Mouse (Mus musculus) right cerebral cortex, adult 18-20 months (tissue): ENCODE results near the gene Ndst4.

ENCODE experiments used
- DNase-seq: peaks from one replicate; pipeline ENCODE4 v3.0.0; 2022; ENCODE audit warnings: mixed read lengths

Ndst4 gene

DNA sequence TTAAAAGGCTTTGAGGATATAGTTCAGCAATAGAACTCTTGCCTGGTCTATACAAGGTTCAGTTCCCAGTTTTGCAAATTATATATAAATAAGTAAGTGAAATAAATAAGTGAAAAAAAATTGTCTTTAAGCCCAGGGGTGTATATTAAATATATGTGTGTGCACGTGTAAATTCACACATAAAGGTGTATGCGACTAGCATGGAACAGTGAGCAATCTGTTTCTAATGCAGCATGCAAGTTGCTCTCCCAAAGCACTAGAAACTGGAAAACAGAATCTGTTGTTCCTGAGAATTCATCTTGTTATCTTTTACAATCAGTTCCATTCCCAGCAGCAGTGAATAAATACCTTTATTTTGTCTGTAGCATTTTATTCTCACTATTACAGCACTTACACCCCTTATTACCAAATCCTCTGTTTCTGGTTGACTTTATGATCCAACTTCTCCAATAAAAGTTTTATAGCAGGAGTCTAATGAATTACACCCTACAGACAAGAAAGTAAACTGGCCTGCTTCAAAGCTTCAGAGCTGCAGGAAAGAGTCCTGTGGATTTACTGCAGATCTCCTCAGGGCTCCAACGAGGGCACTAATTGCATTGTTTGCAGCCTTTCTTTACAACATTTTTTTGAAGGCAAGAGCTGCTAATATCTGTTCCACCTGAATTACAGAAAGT is 340.7 kb downstream of the Ndst4 start:
- no peak for DNase-seq

DNA sequence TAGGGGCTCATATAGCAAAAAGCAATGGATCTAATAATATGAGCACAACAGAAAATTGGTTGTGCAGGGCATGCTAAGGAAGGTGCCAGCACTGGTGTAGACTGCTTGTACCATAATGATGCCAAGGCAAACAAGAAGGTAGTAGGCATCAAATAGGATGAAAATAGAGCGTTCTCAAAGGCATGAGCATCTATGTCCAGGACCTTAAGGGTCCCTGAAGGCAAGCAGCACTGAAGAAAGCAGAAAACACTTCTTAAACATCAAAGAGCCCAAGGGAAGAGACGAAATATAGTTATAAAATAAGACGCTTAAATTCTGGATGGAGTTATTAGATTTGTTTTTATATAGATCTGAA is 341.2 kb downstream of the Ndst4 start:
- no peak for DNase-seq

GRCm38 (mm10) chr3:125746367-125746766 is 342.5 kb downstream of the Ndst4 start:
- no peak for DNase-seq

DNA sequence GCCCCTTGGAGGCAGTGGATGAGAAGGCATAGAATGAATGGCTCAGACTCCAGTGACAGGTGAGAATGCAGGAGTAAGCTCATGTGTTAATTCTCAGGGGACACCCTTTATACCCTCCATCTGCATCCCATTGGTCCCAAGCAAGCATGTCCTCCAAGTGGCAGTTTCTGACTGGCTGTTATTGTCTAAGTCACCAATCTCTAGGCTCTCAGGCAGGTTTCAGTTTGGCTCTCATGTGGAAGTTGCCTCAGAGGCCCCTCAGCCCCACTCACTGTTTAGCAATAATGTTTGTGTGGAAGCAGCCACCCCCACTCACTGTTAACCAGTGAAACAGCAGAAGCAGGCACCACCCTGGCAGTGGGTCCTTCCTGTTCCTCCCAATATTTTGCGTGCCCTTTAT is 353.0 kb downstream of the Ndst4 start:
- no peak for DNase-seq

GRCm38 (mm10) chr3:125760711-125761110 is 356.8 kb downstream of the Ndst4 start:
- DNase-seq, result no peak
